Mouse (Mus musculus) neutrophil, adult 5-6 weeks (primary cell): ENCODE measurements around the gene Casq2. TPM values are rescaled to one million over a fixed set of nuclear protein-coding genes. Genes with fewer than 3 reads are reported as not detected.

Experiments
- ATAC-seq: fragments of 151-379, 151-347 bp; 2 replicates; pipeline ENCODE4 v1.8.0; 2017; ENCODE audit warnings: mild to moderate bottlenecking, moderate TSS enrichment; ENCODE audit not compliant: insufficient number of reproducible peaks, poor library complexity, low FRiP score, severe bottlenecking; ENCODE audit errors: extremely low read depth
- total RNA-seq: library from RNA; stranded (forward); fragments of 200-1000 nt; gene quantifications from 2 replicates; pipeline ENCODE4 v1.2.3, GENCODE M21; 2017

The Casq2 gene
- total RNA-seq, 1 experiment from 2014 or later: not detected

DNA sequence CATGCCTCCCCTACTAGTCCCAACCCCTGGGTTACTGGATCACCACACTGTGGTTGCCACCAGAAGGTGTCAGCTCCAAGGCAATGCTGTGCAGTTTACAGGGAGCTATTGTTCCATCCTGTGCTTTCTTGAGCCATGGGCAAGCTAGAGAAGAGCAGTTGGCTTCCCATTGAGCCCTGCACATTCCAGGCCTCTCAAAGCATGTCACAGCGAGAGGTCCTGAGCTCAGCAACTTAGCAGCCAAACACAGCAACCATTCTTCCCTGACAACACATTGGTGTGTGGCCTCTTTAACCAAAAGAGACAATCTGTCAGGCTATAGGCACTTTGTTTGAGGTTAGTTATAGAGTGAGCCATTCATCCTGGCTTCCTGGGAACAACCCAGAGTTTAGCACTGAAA is 39.3 kb downstream of the Casq2 start:
- no peak for ATAC-seq

DNA sequence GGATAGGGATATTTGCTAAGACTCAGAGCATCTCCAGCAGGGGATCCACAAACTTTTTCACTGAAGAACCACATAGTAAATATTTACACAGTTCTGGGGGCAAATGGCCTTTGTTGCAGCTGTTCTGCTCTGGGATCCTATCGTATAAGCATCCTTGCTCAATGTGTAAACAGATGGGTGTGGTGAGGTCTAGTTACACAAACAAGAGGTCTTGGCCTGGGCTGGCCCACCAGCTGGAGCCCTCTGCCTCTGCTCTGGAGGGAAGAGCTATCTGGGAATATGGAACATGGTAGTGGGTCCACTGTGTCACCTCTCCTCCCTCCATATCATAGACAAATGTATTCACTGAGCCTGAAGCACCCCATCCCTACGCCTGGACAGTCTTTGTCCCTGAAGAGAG is 40.9 kb downstream of the Casq2 start:
- no peak for ATAC-seq

DNA sequence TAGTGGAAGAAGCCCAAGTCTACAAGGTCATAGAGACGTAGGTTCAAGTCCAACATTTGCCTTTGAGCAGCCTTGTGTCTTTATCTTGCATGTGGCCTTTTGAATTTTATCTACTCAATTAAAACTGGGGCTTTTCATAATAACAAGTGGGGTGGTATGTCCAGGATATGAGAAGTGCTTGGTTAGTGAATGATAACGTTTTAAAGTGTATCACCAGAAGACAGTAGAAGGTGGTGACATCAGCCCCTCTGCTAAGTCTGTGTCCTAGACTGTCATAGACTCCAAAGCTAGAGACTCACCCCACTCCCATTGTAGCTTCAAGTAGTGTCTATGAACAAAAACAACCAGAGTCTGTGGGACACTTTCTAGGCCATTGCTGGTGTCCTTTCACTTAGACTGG is 42.0 kb downstream of the Casq2 start:
- no peak for ATAC-seq

DNA sequence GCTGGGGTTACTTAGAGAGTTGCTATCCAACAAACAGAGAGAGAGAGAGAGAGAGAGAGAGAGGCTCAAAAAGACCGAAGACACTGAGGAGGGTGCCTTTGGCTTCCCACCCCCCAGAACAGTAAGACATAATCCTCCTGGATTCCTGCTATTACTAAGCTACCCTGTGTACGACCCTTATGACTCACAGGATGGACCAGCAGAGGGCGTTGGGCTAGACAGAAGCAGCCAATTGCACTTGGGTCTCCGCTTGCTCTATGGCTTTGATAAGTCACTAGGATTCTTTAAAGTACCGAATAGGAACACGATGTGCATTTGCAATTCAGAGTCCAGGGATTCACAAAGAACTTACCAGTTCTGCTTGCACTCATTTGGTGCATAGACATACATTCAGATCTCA is 44.3 kb downstream of the Casq2 start:
- ATAC-seq: no peak

DNA sequence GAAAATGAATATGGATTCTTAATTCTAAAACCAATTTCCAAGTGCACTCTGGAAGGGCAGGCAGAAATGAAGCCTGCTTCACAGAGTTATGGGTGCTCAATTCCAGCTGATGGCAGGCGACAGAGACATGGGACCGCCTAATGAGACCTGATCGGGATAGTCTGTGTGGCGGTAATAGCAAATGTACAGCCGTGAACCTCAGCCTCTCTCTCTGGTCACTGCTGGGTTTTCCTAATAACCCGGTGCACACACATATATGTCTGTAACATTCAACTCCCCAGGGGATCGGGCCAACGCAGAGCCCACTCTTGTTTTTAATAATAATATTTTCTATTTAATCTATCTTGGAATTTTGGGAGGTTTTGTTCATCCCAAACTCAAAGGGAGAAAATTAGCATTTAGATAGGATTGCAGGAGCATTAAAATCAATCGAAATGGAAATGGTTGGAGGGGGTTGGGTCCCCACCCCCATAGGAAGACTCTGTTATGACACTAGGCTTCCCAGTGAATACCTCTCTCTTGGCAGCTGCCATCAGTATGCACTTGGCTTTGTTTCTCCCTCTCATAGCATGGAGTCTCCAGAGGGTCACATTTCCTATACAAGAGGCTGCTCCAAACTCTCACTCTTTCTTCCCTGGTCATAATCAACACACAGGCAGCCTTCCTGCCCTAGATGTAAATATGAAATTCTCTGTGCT is 45.6 kb downstream of the Casq2 start:
- ATAC-seq: no peak

DNA sequence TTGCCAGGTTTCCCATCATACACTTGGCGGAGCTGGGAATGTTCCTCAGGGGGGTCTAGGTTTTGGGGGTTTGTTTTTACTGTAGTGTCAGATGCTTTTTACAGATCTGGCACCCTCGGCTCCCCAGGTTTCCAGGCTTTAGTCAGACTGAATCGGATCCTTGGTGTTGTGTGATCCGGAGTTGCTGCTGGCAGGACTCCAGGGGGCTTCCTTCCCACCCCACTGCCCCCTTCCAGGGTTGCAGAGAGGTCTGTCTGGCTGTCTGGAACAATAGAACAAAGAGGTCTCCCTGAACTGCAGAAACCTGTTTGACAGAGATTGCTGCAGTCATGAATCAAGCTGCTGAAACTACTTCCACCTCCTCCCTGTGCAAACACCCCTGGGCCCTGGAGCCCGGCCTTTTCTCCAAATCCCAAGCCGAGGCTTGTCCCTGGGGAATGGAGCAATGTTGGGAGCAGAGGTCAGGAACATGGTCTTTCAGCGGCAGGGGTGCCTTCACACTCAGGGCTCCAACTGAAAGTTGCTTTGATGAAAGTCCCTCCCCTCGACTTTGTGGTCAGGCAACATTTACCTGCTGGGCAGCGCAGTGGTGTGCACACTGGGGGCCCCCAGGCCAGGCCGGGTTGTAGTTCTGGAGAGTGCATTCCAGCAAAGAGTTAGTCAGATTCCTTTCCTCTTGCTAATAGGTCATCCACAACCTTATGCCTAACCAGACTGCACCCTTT is 49.3 kb downstream of the Casq2 start:
- no peak for ATAC-seq

DNA sequence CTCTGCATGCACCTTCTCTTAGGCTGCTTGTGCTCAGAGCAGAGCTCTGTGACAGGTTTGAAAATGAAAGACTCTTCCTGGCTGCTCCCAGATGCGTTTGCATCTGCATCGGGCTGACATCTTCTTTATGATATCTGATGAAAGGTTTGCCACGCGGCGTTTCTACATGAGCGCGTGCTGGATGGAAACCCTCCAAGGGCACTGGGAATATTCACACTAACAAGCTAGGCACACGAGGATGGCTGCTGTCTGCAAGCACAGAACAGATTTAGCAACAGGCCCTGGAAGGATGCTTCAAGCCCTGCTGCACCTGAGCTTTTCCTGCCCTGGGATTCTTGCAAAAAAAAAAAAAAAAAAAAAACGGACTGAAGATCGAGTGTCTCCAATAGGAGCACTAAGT is 50.9 kb downstream of the Casq2 start:
- no peak for ATAC-seq

DNA sequence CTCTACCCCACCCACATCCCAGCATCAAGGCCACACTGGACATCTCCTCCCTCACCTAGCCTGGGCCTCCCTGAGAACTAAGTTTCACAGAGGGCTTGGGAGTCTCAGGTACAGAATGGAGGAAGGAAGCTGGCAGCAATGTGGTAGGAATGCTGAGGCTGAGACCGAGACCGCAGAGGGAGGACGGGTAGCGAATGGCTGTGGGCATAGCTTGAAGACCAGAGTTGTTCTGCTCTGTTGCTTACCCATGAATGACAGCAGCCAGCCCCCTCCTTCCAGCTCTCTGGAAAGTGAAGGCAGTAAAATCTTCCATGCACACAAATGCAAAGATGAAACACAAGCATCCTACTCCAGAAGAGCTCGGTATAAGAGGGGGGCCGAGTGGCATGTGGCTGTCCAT is 52.7 kb downstream of the Casq2 start:
- no peak for ATAC-seq

DNA sequence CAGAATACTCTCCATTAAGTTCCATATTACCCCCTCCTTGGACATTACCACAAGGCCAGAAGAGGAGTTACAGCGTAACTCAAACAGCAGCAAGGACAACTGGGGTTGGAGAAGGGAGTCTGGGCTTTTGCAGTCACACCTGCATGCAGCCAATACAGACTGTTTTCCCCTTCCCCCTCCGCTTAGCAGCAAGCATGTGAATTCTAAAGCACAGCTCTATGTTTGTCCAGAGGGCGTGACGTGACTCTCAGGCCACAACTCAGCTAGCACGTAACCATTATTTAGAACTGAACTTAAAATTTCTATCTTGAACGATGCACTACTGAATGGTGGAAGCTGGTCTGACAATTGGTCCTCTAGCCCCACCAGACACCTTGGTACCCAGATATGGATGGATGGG is 54.4 kb downstream of the Casq2 start:
- no peak for ATAC-seq

DNA sequence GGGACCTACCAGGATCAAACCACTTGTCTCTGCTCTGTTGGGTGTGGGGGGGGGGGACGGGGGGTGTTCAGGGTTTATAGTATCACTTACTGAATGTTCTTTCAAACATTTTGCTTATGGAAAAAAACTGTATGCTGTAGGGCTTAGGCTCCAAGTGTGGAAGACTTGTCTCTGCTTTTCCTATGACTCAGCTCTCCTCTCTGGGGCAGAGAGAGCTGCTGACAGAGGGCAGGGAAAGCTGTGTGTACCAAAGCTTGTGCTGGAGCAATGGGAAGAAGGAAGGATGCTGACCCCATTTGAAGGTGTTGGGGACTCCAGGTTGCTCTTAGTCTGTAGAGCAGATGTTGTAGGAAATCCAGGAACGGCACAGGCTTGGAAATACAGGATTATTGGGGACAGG is 55.2 kb downstream of the Casq2 start:
- no peak for ATAC-seq

DNA sequence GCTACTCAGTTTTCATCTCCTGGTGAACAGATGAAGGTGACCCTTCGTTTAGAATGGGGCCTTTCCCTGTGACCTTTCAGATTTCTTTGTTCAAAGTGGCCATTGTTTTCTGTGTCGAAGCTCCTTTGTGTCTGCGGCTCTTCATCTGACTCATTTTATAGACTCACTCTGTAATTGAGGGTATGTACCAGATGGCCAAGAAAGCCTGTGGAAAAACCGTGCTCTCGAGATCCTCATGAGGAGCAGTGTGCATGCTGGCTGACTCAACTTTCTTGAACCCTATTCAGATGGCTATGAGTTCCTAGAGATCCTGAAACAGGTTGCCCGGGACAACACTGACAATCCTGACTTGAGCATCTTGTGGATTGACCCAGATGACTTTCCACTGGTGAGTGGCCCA is 55.7 kb downstream of the Casq2 start:
- ATAC-seq: no peak

DNA sequence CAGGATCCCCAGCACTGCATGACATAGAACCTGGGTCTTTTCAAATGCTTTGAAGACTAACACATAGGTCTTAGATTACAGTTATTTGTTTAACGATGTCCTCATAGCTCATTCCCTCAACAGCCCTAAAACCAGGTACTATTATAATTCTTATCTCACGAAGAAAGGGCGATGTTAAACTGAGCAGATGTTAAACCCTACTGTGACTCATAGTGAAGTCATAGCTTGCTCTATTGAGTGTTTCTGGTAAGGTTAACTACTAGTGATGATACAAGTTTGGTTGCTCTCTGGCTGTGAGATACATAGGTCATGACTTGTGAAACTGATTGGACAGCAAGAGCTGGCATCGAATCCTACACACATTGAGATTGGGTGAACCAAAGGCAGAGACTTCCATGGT is 56.7 kb downstream of the Casq2 start:
- no peak for ATAC-seq

DNA sequence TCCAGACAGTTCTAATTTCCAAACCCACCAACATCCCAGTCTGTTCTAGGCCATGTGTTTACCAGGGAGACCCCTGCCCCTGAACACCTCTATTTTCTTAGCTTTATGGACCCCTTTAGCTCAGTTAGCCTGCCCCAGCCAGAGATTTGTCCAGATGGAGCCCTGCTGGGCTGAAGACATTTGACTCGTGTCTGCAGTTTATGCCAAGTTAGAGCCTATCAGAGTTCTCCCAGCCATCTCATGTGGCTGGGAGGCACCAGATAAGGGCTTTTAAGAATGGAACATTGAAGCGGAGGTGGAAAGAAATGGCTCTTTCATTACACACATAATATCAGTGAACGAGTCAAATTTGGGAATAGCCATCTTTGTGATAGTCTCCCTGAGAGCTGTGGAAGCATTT is 57.3 kb downstream of the Casq2 start:
- no peak for ATAC-seq

DNA sequence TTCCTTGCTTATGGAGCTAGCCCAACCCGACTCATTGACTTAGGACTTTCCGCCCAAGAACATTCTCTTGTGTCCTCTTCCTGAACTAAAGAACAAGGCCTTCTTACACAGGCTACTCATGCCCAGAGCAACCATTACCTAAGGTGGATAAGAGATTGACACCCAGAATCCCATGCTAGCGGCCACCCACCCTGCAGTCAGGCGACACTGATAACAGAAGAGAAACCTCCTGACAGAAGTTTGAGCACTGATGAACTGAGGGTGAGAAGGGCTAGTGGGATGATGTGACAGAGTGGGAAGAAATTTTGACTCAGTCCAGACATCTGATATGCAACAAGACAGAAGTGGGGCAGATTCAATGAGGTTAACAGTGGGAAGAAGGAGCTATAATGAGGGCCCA is 58.2 kb downstream of the Casq2 start:
- no peak for ATAC-seq

DNA sequence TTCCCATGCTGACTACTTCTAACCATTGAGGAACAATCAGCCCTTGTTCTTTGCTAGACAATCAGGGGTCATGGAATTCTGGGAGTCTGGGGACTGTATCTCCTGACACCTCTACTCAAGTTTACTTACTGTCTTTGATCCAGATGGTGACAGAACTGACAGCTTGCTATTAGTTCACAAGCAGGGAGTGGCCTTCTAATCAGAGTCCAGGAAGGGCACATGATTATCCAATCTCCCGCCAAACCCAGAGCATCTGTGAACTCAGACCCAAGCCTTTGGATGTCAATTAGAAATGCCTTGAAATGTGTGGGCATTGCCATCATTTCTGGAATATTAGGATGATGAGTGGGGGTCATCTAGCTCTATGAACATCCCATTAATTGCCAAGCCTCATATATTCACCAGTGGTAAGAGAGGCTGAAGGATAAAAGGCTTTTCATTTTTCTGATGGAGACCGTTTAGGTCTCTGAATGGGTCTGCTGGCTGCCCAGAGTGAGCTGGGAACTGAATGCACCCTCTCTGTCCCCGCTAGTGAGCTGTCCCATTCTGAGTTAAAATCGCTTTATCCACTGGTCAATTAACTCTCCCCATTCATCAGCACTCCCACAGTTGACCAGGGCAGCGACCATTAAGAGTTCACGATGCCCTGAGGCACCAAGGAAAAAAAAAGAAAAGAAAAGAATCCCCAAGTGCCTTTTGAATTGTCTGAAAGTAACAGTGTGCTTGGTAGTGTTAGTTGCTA is 59.6 kb downstream of the Casq2 start:
- no peak for ATAC-seq

DNA sequence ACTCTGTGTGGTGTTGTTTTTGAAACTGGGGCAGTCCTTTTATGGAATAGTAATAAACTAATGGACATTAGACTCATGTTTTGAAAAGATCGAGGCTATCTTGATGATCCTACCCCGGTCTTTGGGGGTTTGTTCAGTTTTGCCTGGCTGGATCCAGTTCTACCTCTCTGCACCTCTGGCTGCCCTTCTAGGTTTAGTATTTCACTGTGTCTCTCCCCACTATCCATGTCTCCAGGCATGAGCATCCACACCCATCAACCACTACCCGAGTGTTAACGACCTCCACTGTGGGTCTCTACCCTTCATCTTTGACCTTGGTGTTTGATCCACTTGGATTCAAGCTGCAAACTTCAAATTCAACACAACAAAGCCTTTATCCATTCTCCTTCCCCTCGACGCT is 60.2 kb downstream of the Casq2 start:
- ATAC-seq: no peak

DNA sequence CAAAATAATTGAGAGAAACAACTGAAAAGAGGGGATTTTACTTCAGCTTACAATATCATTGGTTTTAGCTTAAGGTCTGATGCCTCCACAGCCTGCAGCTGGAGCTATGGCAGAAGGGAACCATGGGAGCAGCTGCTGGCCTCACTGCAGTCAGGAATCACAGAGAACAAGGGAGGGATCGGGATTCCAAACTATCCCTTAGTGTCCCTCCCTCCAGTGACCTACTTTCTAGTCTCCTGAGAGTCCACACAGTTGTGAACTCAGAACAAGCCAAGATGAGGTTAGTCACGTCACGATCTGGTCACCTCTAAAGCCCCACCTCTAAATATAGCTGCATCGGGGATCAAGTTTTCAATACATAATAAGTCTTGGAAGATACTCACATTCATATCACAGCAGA is 61.0 kb downstream of the Casq2 start:
- ATAC-seq: no peak

DNA sequence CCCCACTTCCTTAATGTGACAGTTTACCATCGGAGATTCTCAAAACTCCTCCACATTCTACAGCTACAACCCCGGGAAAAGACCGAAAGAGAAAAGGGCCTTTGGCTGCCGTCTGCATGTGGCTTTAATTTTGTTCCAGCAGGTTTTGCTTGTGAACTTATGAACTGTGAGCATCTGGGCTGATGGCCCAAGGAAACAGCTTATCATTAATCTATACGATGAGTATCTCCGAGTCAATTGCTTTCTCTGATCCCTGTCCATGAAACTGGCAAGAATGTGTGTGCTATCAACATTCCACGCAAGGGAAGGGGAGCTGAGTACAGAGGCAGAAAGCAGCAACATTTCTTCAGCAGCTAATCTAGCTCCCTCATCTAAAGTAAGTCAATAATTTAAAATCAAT is 63.7 kb downstream of the Casq2 start:
- no peak for ATAC-seq

DNA sequence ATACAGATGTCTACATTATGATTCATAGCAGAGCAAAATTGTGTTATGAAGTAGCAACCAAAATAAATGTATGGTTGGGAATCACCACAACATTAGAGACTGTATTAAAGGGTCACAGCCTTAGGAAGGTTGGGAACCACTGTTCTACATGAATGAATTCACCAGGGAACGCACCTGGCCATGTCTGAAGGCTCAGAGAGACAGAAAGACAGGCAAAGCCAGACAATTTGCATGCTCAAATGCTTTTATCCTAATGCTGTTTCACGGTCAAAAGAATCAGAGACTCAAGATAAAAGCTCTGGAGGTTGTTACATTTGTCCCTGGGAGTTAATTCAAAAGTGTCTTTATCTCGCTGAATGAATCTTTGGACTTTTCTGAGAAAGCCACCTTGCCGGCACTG is 65.6 kb downstream of the Casq2 start:
- no peak for ATAC-seq

DNA sequence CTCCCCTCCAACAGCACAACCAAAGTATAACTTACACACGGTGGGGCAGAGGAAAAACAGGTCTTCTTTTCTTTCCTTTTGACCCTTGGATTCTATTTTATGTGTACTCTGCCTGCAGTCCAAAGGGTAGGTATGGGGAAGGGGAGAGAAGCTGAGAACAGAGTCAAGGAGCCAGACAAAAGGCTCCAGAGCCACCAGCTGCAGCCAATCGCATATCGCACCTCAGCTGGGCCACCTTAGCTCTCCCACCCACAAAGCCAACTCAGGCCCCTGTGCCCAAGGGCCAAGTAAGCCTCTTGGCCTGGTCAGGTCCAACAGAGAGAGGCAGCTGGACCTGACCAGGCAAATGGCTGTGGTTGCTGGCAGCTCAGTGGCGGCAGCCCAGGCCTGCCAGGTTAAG is 66.3 kb downstream of the Casq2 start:
- no peak for ATAC-seq
